Mouse (Mus musculus) hindbrain, embryonic 16.5 days (tissue): ENCODE measurements at regions not wholly inside any gene's neighbourhood (a gene's known extent, or its start where the extent isn't known, plus 50 kb on each side); places are given as distances from the start of the nearest gene placed in this dataset.

Experiments used
- ATAC-seq: fragments of 200-750 bp; cut with Nextera tagmentation; 2 replicates; pipeline ENCODE4 v1.8.0; 2017; ENCODE audit warnings: moderate TSS enrichment, moderate library complexity
- H3K27ac ChIP-seq: fragments of 300-500 bp; sonication (generic); 2 replicates; pipeline ENCODE4 v1.5.1; 2014; ENCODE audit warnings: low read depth, mild to moderate bottlenecking, control low read depth, low read length, moderate library complexity
- H3K27me3 ChIP-seq: fragments of 300-500 bp; sonication (generic); replicated peaks from 2 replicates; pipeline ENCODE4 v1.6.1; 2014; ENCODE audit warnings: low read length; ENCODE audit not compliant: control insufficient read depth, insufficient read depth
- H3K36me3 ChIP-seq: fragments of 300-500 bp; sonication (generic); 2 replicates; pipeline ENCODE4 v1.6.1; 2014; ENCODE audit warnings: mild to moderate bottlenecking, low read length, moderate library complexity, mixed read lengths; ENCODE audit not compliant: control insufficient read depth, insufficient read depth
- H3K4me1 ChIP-seq: fragments of 300-500 bp; sonication (generic); 2 replicates; pipeline ENCODE4 v1.6.1; 2014; ENCODE audit warnings: low read depth, low read length; ENCODE audit not compliant: control insufficient read depth, insufficient read depth
- H3K4me2 ChIP-seq: fragments of 300-500 bp; sonication (generic); 2 replicates; pipeline ENCODE4 v1.6.1; 2014; ENCODE audit warnings: mild to moderate bottlenecking, low read length, control low read depth, moderate library complexity
- H3K4me3 ChIP-seq: fragments of 300-500 bp; sonication (generic); 2 replicates; pipeline ENCODE4 v1.5.1; 2014; ENCODE audit warnings: mild to moderate bottlenecking, low read length, control low read depth, moderate library complexity
- H3K9ac ChIP-seq: fragments of 300-500 bp; sonication (generic); 2 replicates; pipeline ENCODE4 v1.6.1; 2014; ENCODE audit warnings: low read depth, mild to moderate bottlenecking, control low read depth, low read length, moderate library complexity
- H3K9me3 ChIP-seq: fragments of 300-500 bp; sonication (generic); 2 replicates; pipeline ENCODE4 v1.6.1; 2014; ENCODE audit warnings: mild to moderate bottlenecking, low read length, moderate library complexity; ENCODE audit not compliant: control insufficient read depth
- WGBS: fragments of 180-500 bp; shearing (Covaris S2); extraction: QIAGEN DNeasy Blood & Tissue Kit; methylation state at CpG from one replicate; pipeline ENCODE4 v1.1.7; 2014; 5-methylcytosine and 5-hydroxymethylcytosine counted together

GRCm38 (mm10) chr1:56226314-56227008 is 410.8 kb downstream of the Hsfy2 start:
- WGBS, result 79% methylated on average over 7 of the region's 7 CpGs
- no peak for ATAC-seq
- no peak overlapping the region for H3K4me3 ChIP-seq
- H3K27me3 ChIP-seq, result no peaks in the 10 kb centered on the region
- H3K9me3 ChIP-seq, result no peaks in the 10 kb centered on the region
- H3K4me2 ChIP-seq, result no peak overlapping the region
- H3K4me1 ChIP-seq, result no peaks in the 10 kb centered on the region
- H3K36me3 ChIP-seq, result no peaks in the 10 kb centered on the region
- H3K9ac ChIP-seq, result no peak overlapping the region
- no peak overlapping the region for H3K27ac ChIP-seq

GRCm38 (mm10) chr1:56219700-56220099 is 417.5 kb downstream of the Hsfy2 start:
- H3K27ac ChIP-seq, result no peak overlapping the region
- no peak overlapping the region for H3K9ac ChIP-seq
- peaks cover 2% of the 10 kb centered on the region; the same call in 1 of the 2 replicates for H3K9me3 ChIP-seq
- H3K4me2 ChIP-seq, result no peak overlapping the region
- WGBS, result 76% methylated on average over 2 of the region's 2 CpGs
- no peak for ATAC-seq
- H3K4me1 ChIP-seq, result no peaks in the 10 kb centered on the region
- H3K36me3 ChIP-seq, result no peaks in the 10 kb centered on the region
- H3K27me3 ChIP-seq, result no peaks in the 10 kb centered on the region
- H3K4me3 ChIP-seq, result no peak overlapping the region

GRCm38 (mm10) chr1:56210712-56211371 is 426.4 kb downstream of the Hsfy2 start:
- Histone ChIP-seq H3K36me3 (no peaks in the 10 kb centered on the region), H3K4me3 (no peak overlapping the region), H3K4me2 (no peak overlapping the region), H3K27ac (no peak overlapping the region), H3K27me3 (no peaks in the 10 kb centered on the region), H3K9me3 (no peaks in the 10 kb centered on the region), H3K4me1 (no peaks in the 10 kb centered on the region), H3K9ac (no peak overlapping the region)
- no peak for ATAC-seq
- 89% methylated on average over 13 of the region's 13 CpGs for WGBS

GRCm38 (mm10) chr1:56206615-56207267 is 430.5 kb downstream of the Hsfy2 start:
- Histone ChIP-seq H3K27ac (no peak overlapping the region), H3K9me3 (no peaks in the 10 kb centered on the region), H3K9ac (no peak overlapping the region), H3K4me2 (no peak overlapping the region), H3K4me1 (no peaks in the 10 kb centered on the region), H3K27me3 (no peaks in the 10 kb centered on the region), H3K4me3 (no peak overlapping the region), H3K36me3 (no peaks in the 10 kb centered on the region)
- ATAC-seq, result no peak
- WGBS, result 89% methylated on average over 10 of the region's 10 CpGs

GRCm38 (mm10) chr1:56195224-56195623 is 442.0 kb downstream of the Hsfy2 start:
- no peak for ATAC-seq
- Histone ChIP-seq H3K36me3 (no peaks in the 10 kb centered on the region), H3K27me3 (no peaks in the 10 kb centered on the region), H3K4me2 (no peak overlapping the region), H3K4me1 (no peaks in the 10 kb centered on the region), H3K4me3 (no peak overlapping the region), H3K9ac (no peak overlapping the region), H3K27ac (no peak overlapping the region), H3K9me3 (no peaks in the 10 kb centered on the region)
- 100% methylated on average over 2 of the region's 2 CpGs for WGBS

GRCm38 (mm10) chr1:56183503-56184198 is 453.6 kb downstream of the Hsfy2 start:
- ATAC-seq, result no peak
- Histone ChIP-seq H3K4me1 (no peaks in the 10 kb centered on the region), H3K4me2 (no peak overlapping the region), H3K27me3 (no peaks in the 10 kb centered on the region), H3K27ac (no peak overlapping the region), H3K36me3 (no peaks in the 10 kb centered on the region), H3K9me3 (no peaks in the 10 kb centered on the region), H3K9ac (no peak overlapping the region), H3K4me3 (no peak overlapping the region)
- 80% methylated on average over 8 of the region's 8 CpGs for WGBS

GRCm38 (mm10) chr1:56179206-56179985 is 457.8 kb downstream of the Hsfy2 start:
- H3K36me3 ChIP-seq, result no peaks in the 10 kb centered on the region

GRCm38 (mm10) chr1:56171157-56171556 is 466.1 kb downstream of the Hsfy2 start:
- Histone ChIP-seq H3K9ac (no peak overlapping the region), H3K27ac (no peak overlapping the region), H3K9me3 (no peaks in the 10 kb centered on the region), H3K4me2 (no peak overlapping the region), H3K4me1 (no peaks in the 10 kb centered on the region), H3K36me3 (no peaks in the 10 kb centered on the region), H3K4me3 (no peak overlapping the region), H3K27me3 (no peaks in the 10 kb centered on the region)
- WGBS, result 47% methylated on average over 4 of the region's 4 CpGs
- ATAC-seq, result no peak

More at GRCm38 (mm10) chr1:56179206-56179985, 457.8 kb downstream of the Hsfy2 start:
- H3K27ac ChIP-seq, result no peak overlapping the region
- H3K27me3 ChIP-seq, result no peaks in the 10 kb centered on the region
- H3K4me2 ChIP-seq, result no peak overlapping the region
- H3K9ac ChIP-seq, result no peak overlapping the region
- no peaks in the 10 kb centered on the region for H3K4me1 ChIP-seq
- 69% methylated on average over 10 of the region's 10 CpGs for WGBS
- no peaks in the 10 kb centered on the region for H3K9me3 ChIP-seq
- H3K4me3 ChIP-seq, result no peak overlapping the region
- no peak for ATAC-seq
